Mouse (Mus musculus): ENCODE results near the gene Hs6st3. TPM values are rescaled to one million over a fixed set of nuclear protein-coding genes. Genes with fewer than 3 reads are reported as not detected.

Gene Hs6st3
- total and polyA plus RNA-seq, 3 experiments = not detected

- Histone ChIP-seq H3K9me3 (replicated peaks; ENCODE audit: low read length) (peaks cover 4% of the 10 kb centered on the region), H3K4me3 (replicated peaks in 1 of 3; ENCODE audit: low read depth in 2 of 3, low read length in 2 of 3, poor library complexity in 1 of 3) (no peak overlapping the region), H3K79me2 (replicated peaks; ENCODE audit: control insufficient read depth, extremely low read depth, insufficient read depth, poor library complexity, severe bottlenecking) (no peaks in the 10 kb centered on the region), H3K27ac (ENCODE audit: insufficient read depth, low read depth) (no peak overlapping the region), H3K4me1 (ENCODE audit: control insufficient read depth in 1 of 2, insufficient read depth in 2 of 2) (no peaks in the 10 kb centered on the region), H3K27me3 (replicated peaks) (no peaks in the 10 kb centered on the region), H3K9ac (ENCODE audit: insufficient read depth, low read depth) (no peak overlapping the region), H3K4me2 (ENCODE audit: insufficient read depth, low read depth, poor library complexity, severe bottlenecking) (no peak overlapping the region), H3K36me3 (replicated peaks in 1 of 2; ENCODE audit: control insufficient read depth in 1 of 2, insufficient read depth in 1 of 2, low read length in 1 of 2) (no peaks in the 10 kb centered on the region)
- TF ChIP-seq MAFK (IDR thresholded peaks at IDR 0.05; ENCODE audit: insufficient replicate concordance, low read length) (no peak), SIN3A (IDR thresholded peaks at IDR 0.05; ENCODE audit: low read length) (no peak), UBTF (IDR thresholded peaks at IDR 0.05; ENCODE audit: low read depth, low read length) (no peak), RAD21 (IDR thresholded peaks at IDR 0.05; ENCODE audit: low read depth, low read length) (no peak)
- dilution Hi-C loops (cut with MboI; ENCODE audit: extremely low pct_ligation_motif_present, extremely low pct_unique_long_range_greater_than_20kb, low sequenced_read_pairs) = no loop called here
- no peak for DNase-seq (ENCODE audit: extremely low read depth)
- in situ Hi-C loops (cut with MboI; ENCODE audit: low pct_ligation_motif_present, low pct_unique_long_range_greater_than_20kb, low sequenced_read_pairs) = no loop called here
Observed at GRCm38 (mm10) chr14:119379303-119379702, 241.2 kb downstream of the Hs6st3 start.

- Histone ChIP-seq H3K9ac (ENCODE audit: insufficient read depth, low read depth) (no peak overlapping the region), H3K27ac (ENCODE audit: insufficient read depth, low read depth) (no peak overlapping the region), H3K36me3 (replicated peaks in 1 of 2; ENCODE audit: control insufficient read depth in 1 of 2, insufficient read depth in 1 of 2, low read length in 1 of 2) (no peaks in the 10 kb centered on the region), H3K4me1 (ENCODE audit: control insufficient read depth in 1 of 2, insufficient read depth in 2 of 2) (no peaks in the 10 kb centered on the region), H3K79me2 (replicated peaks; ENCODE audit: control insufficient read depth, extremely low read depth, insufficient read depth, poor library complexity, severe bottlenecking) (no peaks in the 10 kb centered on the region), H3K9me3 (replicated peaks; ENCODE audit: low read length) (peaks cover 17% of the 10 kb centered on the region), H3K27me3 (replicated peaks) (no peaks in the 10 kb centered on the region), H3K4me2 (ENCODE audit: insufficient read depth, low read depth, poor library complexity, severe bottlenecking) (no peak overlapping the region), H3K4me3 (replicated peaks in 1 of 3; ENCODE audit: low read depth in 2 of 3, low read length in 2 of 3, poor library complexity in 1 of 3) (no peak overlapping the region)
- dilution Hi-C loops (cut with MboI; ENCODE audit: extremely low pct_ligation_motif_present, extremely low pct_unique_long_range_greater_than_20kb, low sequenced_read_pairs) = no loop called here
- DNase-seq (ENCODE audit: extremely low read depth) = no peak
- no peak for TF ChIP-seq ZNF384 (IDR thresholded peaks at IDR 0.05; ENCODE audit: low read depth, low read length)
- TF ChIP-seq ZMIZ1 (IDR thresholded peaks at IDR 0.05; ENCODE audit: low read depth, low read length) = no peak
- no peak for TF ChIP-seq MAX (IDR thresholded peaks at IDR 0.05; ENCODE audit: low read length)
- no peak for TF ChIP-seq SMC3 (IDR thresholded peaks at IDR 0.05; ENCODE audit: low read depth, low read length)
- TF ChIP-seq BHLHE40 (IDR thresholded peaks at IDR 0.05; ENCODE audit: low read depth, low read length) = no peak
- TF ChIP-seq IRF4 (IDR thresholded peaks at IDR 0.05; ENCODE audit: low read depth, low read length) = no peak
- TF ChIP-seq UBTF (IDR thresholded peaks at IDR 0.05; ENCODE audit: low read depth, low read length) = no peak
- TF ChIP-seq RCOR1 (conservative IDR thresholded peaks at IDR 0.05; ENCODE audit: low read depth, low read length) = no peak
- no peak for TF ChIP-seq KAT2A (IDR thresholded peaks at IDR 0.05; ENCODE audit: insufficient replicate concordance, low read length)
- TF ChIP-seq RAD21 (IDR thresholded peaks at IDR 0.05; ENCODE audit: low read depth, low read length) = no peak
- TF ChIP-seq CHD1 (IDR thresholded peaks at IDR 0.05; ENCODE audit: low read depth, low read length) = no peak
- TF ChIP-seq CTCF (conservative IDR thresholded peaks at IDR 0.05 in 1 of 2, IDR thresholded peaks at IDR 0.05 in 1 of 2; ENCODE audit: low read depth in 2 of 2, low read length in 2 of 2) = no peak
- no peak for TF ChIP-seq JUN (IDR thresholded peaks at IDR 0.05; ENCODE audit: insufficient read depth, low read depth, low read length)
- no peak for TF ChIP-seq USF1 (IDR thresholded peaks at IDR 0.05; ENCODE audit: low read depth, low read length)
- no peak for TF ChIP-seq E2F4 (IDR thresholded peaks at IDR 0.05; ENCODE audit: insufficient replicate concordance, low read depth, low read length)
- TF ChIP-seq MAFK (IDR thresholded peaks at IDR 0.05; ENCODE audit: insufficient replicate concordance, low read length) = no peak
- no peak for TF ChIP-seq ETS1 (conservative IDR thresholded peaks at IDR 0.05; ENCODE audit: low read depth, low read length)
- no peak for TF ChIP-seq CHD2 (IDR thresholded peaks at IDR 0.05; ENCODE audit: low read length)
- no peak for TF ChIP-seq JUND (conservative IDR thresholded peaks at IDR 0.05; ENCODE audit: low read depth, low read length)
- in situ Hi-C loops (cut with MboI; ENCODE audit: low pct_ligation_motif_present, low pct_unique_long_range_greater_than_20kb, low sequenced_read_pairs) = no loop called here
Observed at GRCm38 (mm10) chr14:119401618-119402017, 263.5 kb downstream of the Hs6st3 start.
